Comparison of ENCODE assay signal across 21 mouse cellular contexts in the genomic region with DNA sequence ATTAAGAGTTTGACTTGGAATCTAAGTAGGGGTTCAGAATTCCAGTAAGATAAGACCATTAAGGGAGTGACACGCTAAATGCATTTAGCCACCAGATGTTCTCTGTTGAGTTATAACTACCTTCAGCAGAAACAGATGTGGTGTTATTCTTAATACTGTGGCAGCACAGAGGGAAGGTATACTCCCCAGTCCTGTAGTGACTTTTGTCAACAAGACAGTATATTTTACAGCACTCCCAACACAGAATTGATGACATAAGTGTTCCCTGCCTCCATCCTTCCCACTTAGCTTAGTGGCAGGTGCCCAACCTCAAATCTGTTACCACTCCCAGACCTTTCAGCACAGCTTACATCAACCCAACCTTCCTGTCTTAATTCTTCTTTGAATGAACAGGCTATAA.
"Had no signal": no experiment of that assay in that cellular context is flagged by ENCODE, and none has a peak within 500 bp of the region (broad histone marks: within the 10 kb centered on the region; RNA-seq: fewer than 3 reads in every experiment).

No protein-coding gene starts in this region.

- H3K9ac ChIP-seq: limb, embryonic 13.5 days; liver, embryonic 13.5 days; lung, embryonic 14.5 days; midbrain, embryonic 12.5 days; midbrain, embryonic 15.5 days; neural tube, embryonic 12.5 days; neural tube, embryonic 15.5 days had no signal

- H3K36me3 ChIP-seq: limb, embryonic 13.5 days; liver, embryonic 13.5 days; midbrain, embryonic 12.5 days; midbrain, embryonic 15.5 days; neural tube, embryonic 12.5 days; neural tube, embryonic 15.5 days had no signal

- H3K9me3 ChIP-seq: limb, embryonic 13.5 days; liver, embryonic 13.5 days; midbrain, embryonic 12.5 days; midbrain, embryonic 15.5 days; neural tube, embryonic 12.5 days; neural tube, embryonic 15.5 days had no signal

- H3K4me3 ChIP-seq: left cerebral cortex, adult 2 months; limb, embryonic 13.5 days; liver, embryonic 13.5 days; midbrain, embryonic 12.5 days; midbrain, embryonic 15.5 days; neural tube, embryonic 12.5 days; neural tube, embryonic 15.5 days had no signal

- ATAC-seq: intestine, embryonic 16.5 days; lung, postnatal 0 days; midbrain, embryonic 15.5 days had no signal

- H3K27me3 ChIP-seq: limb, embryonic 13.5 days; liver, embryonic 13.5 days; midbrain, embryonic 12.5 days; midbrain, embryonic 15.5 days; neural tube, embryonic 12.5 days; neural tube, embryonic 15.5 days had no signal

- H3K4me1 ChIP-seq: liver, embryonic 13.5 days; midbrain, embryonic 12.5 days; neural tube, embryonic 12.5 days had no signal

- H3K4me2 ChIP-seq: limb, embryonic 13.5 days; liver, embryonic 13.5 days; lung, embryonic 14.5 days; midbrain, embryonic 12.5 days; midbrain, embryonic 15.5 days; neural tube, embryonic 12.5 days; neural tube, embryonic 15.5 days had no signal

- H3K27ac ChIP-seq: left cerebral cortex, adult 2 months; limb, embryonic 13.5 days; liver, embryonic 13.5 days; macrophage; midbrain, embryonic 12.5 days; midbrain, embryonic 15.5 days; neural tube, embryonic 12.5 days; neural tube, embryonic 15.5 days; stomach, postnatal 0 days had no signal

- DNase-seq: kidney, adult 2 months; kidney, postnatal 14 days; layer of hippocampus, postnatal 36 days; liver, embryonic 13.5 days; lung, embryonic 14.5 days; right cerebral cortex, adult 18-20 months; right cerebral cortex, postnatal 14 days; right cerebral cortex, postnatal 4 days; thymus, adult 2 months; thymus, postnatal 14 days; thymus, postnatal 4 days had no signal
